Mouse (Mus musculus) heart, adult 2 months (tissue): Measurements from ENCODE around the gene Lin9.

Experiments
- CTCF ChIP-seq: fragments of 200-600 bp; IDR thresholded peaks from 2 replicates; pipeline ENCODE4 v1.8.1; 2022; ENCODE audit warnings: antibody characterized with exemption, mild to moderate bottlenecking, moderate library complexity
- POLR2A ChIP-seq: fragments of 200-500 bp; IDR thresholded peaks from 2 replicates; pipeline ENCODE4 v1.6.1; 2011; ENCODE audit warnings: mild to moderate bottlenecking, low read depth, low read length, control low read depth; ENCODE audit not compliant: insufficient read depth

DNA sequence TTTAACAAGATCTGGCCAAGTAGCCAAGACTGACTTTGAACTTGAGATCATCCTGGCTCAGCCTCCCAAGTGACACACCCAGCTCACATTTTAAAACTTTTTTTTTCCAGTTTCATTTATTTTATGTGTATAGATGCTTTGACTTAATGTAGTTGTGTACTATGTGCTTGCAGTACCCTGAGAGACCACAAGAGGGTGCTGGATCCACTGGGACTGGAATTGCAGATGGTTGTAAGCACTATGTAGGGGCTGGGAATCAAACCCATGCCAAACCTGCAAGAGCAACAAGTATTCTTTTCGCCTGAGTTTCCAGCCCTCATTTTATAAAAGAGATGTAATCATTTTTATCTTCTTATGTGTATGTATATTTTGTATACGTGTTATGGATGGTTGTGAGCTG, 17.0 kb upstream of the Lin9 start:
- TF ChIP-seq CTCF = peak; percentile 53
- no peak for TF ChIP-seq POLR2A
